Mouse (Mus musculus): ENCODE data around the gene Sh2d2a. TPM values are rescaled to one million over a fixed set of nuclear protein-coding genes. Genes with fewer than 3 reads are reported as not detected.
A peak's percentile ranks its signal among the peaks of the same experiment; 100 is the strongest.
"Not testable (repeated sequence)": the region's sequence is repeated elsewhere in the genome, so short reads cannot be mapped to it uniquely, and the experiment has no call there.

Sh2d2a gene
- under 1 TPM in 1 of 2 experiments, not detected in 1; 0.06 TPM for total RNA-seq (2021)
- long read RNA-seq, experiment 1 = 0 reads
- long read RNA-seq, experiment 2 = 0 reads

DNA sequence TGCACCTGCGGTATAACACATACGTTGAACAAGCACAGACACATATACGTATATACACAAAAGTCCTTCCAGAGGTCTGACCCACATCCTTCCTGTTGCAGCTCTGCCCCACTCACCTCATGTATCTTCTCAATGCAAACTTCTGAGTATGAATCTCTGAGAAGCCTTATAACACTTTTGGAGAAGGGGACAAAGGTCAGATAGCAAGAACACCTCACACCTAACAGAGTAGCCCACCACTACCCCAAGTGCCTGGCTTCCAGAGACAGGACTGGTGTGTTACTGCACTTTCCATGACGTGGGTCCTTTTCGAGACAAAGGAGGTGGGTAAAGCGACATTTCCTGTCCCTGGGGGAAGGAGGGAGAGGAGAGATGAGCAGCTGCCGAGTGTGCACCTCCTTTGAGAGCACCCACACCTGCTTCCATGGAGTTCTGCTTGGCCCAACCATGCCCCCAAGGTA, at the start of gene Sh2d2a:
Gene Sh2d2a (plus strand): TSS at position 106 of the 461 bp plus-strand sequence.
- intact Hi-C loops (cut with DNase I; ENCODE audit: low total_unique reads) = no loop called here
- no peak for DNase-seq

DNA sequence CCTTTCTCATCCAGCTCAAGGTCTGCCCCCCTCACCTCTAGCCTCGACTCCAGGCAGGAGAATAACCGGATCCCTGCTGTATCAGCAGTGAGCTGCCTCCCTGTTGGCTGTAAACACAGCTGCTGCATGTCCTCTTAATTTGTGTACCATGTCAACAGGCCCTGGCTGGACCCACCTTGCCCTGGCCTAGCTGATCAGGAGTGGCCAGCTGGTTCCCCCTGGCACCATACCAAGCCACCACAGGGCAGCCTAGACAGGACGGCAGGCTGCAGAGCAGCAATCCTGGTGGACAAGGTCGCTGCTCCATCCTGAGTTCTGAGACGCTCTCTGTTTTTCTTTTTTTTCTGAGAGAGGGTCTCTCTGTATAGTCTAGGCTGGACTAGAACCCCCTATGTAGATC, 44.9 kb upstream of the Sh2d2a start:
- no peak for DNase-seq
- intact Hi-C loops (cut with DNase I; ENCODE audit: low total_unique reads) = no loop called here

DNA sequence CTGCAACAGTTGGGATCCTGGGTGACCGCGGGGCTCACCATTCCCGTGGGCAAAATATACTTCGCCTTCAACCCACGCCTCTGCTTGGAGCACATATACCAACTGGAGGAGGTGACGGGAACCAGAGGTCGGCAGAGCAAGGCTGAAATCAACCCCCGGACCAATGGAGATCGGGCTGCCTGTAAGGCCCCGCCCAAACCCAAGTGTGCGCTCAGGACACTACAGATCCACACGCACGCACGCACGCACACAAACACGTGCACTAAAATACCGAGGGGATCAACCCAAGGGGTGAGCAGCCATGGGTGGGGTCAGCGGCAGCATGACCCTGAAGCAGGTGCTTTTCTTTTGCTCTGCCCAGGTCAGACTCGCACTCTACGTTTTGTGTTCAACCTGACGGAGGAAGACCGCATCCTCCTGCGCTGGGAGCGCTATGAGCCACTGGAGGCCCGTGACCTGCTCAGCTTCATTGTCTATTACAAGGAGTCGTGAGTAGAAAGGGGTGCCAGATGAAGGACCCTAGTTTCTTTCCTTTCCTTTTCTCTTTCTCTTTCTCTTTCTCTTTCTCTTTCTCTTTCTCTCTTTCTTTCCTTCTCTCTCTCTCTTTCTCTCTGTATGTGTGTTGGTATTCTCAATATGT, 42.4 kb upstream of the Sh2d2a start:
- no peak for DNase-seq
- intact Hi-C loops (cut with DNase I; ENCODE audit: low total_unique reads) = no loop called here

DNA sequence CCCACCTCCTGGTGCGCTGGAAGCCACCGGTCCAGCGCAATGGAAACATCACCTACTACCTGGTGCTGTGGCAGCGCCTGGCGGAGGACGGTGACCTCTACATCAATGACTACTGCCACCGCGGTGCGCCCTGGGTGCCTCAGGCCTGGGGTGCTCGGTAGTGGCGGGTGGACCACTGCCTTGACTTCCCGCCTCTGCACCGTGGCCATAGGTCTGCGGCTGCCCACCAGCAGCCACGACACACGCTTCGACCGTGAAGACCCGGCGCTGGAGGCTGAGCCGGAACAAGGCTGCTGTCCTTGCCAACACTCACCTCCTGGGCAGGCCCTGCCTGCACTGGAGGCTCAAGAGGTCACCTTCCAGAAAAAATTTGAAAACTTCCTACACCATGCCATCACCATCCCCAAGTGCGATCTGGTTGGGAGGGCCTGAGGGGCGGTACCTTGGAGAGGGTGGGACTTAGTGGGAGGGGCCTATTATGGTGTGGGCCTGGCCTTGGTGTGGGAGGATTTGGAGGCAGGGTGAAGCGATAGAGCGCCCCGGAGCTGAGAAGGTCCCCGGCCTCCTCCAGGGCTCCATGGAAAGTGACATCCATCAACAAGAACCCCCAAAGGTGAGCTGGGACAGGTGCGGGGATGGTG, 37.1 kb upstream of the Sh2d2a start:
- intact Hi-C loops (cut with DNase I; ENCODE audit: low total_unique reads) = no loop called here
- DNase-seq = no peak

DNA sequence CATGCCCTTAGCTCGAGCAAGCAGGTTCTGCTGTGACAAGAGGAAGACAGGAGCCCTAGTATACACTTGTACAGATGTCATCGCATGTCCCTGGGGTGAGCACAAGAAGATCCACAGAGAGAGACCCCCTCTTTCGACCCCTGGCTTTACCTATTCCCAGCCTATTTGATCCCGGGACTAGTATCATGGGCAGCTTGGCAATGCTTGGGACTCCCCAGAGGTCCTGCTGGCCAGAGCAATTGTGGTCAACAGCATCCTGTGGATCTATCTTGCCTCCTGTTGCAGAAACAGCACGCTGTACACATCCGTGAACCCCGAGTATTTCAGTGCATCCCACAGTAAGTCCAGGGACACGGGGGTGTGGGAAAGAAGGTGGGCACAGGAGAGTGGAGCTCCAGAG, 35.3 kb upstream of the Sh2d2a start:
- intact Hi-C loops (cut with DNase I; ENCODE audit: low total_unique reads) = loop anchor here (10.0 kb wide), 1 partner anchor 56 kb away; no protein-coding TSS in a partner anchor
- DNase-seq = no peak

DNA sequence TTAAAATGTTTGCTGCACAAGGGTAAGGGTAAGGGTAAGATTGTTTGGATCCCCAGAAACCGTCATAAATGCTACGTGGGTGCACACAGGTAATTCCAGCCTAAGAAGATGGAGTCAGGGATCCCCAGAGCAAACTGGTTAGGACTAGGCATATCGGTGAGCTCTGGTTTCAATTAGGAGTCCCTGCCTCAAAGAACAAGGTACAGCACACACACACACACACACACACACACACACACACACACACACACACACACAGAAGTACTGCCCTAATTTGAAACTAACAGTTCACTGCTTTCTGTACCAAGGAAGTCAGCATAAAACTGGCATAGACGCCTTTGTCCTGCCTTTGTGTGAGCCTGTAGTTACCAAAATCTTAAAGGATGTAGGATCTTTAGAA, 34.1 kb upstream of the Sh2d2a start:
- no peak for DNase-seq
- intact Hi-C loops (cut with DNase I; ENCODE audit: low total_unique reads) = loop anchor here (10.0 kb wide), 1 partner anchor 58 kb away; no protein-coding TSS in a partner anchor

DNA sequence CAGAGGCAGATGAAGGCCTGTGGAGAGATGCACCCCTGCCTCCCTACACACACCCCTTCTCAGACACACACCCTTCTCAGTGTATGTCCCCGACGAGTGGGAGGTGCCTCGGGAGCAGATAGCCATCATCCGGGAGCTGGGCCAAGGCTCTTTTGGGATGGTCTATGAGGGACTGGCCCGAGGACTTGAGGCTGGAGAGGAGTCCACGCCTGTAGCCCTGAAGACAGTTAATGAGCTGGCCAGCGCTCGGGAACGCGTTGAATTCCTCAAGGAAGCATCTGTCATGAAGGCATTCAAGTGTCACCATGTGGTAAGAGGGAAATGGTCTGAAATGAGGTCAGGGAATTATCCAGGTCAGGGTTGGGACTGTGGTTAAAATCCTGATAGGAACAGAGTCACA, 33.7 kb upstream of the Sh2d2a start:
- intact Hi-C loops (cut with DNase I; ENCODE audit: low total_unique reads) = loop anchor here (10.0 kb wide), 1 partner anchor 58 kb away; no protein-coding TSS in a partner anchor
- peak; percentile 34 for DNase-seq

DNA sequence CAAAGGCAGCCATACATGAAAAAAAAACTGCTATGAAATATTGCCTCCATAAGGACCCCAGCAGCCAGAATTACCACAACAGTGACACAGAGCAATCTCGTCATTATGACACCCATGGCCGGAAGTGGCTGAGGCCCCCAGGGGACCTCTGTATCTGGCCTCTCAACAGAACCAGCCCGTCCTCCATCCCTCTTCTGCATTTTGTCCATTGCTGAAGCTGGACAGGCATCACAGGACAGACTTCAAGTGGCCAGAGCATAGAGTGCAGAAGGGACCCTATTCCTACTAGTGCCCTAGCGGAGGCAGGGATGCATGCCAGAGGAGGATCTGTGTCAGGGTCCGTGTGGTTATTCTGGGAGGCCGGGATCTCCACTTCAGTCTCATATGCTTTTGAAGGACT, 30.4 kb upstream of the Sh2d2a start:
- intact Hi-C loops (cut with DNase I; ENCODE audit: low total_unique reads) = loop anchor here (10.0 kb wide), 1 partner anchor 61 kb away; no protein-coding TSS in a partner anchor
- no peak for DNase-seq

DNA sequence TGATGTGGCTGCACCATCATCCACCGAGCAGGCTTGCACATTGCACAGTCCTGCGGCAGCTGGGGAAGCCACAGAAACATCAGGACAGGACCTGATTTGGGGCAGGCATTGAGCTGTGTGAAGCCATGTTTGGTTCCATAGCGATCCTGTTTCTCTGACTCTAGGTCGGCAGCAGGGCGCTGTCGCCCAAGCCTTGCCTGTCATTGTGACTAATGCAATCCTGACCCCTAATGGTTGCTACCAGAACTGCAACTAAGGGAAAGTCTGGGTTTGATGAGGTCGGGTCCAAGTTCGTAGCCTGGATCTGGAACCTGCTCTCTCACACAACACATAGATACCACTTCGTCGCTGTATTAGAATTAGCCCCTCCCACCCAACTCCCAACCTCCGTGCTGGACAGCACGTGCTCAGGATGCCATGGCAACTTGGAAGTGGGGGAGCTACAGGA, 29.9 kb upstream of the Sh2d2a start:
- DNase-seq = peak; percentile 73
- intact Hi-C loops (cut with DNase I; ENCODE audit: low total_unique reads) = loop anchor here (10.0 kb wide), 1 partner anchor 62 kb away; no protein-coding TSS in a partner anchor

DNA sequence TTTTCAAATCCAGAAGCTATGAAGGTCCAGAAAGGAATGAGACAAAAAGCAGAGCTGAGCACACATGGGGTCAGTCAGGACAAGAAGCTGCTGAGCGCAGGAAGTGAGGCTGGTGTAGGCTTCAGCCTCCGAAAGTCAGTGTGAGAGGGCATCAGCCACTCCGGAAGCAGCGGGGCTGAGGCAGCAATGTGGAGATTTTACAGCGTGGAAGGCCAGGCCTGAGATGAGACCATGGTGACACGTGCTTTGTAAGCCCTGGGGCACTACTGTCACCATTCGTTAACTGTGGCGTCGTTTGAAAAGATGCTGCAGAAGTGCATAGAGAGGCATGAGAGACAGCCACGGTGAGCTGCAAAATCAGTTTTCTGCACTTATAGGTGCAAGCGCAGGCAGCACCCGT, 28.3 kb upstream of the Sh2d2a start:
- DNase-seq = no peak
- intact Hi-C loops (cut with DNase I; ENCODE audit: low total_unique reads) = loop anchor here (10.0 kb wide), 1 partner anchor 63 kb away; no protein-coding TSS in a partner anchor

DNA sequence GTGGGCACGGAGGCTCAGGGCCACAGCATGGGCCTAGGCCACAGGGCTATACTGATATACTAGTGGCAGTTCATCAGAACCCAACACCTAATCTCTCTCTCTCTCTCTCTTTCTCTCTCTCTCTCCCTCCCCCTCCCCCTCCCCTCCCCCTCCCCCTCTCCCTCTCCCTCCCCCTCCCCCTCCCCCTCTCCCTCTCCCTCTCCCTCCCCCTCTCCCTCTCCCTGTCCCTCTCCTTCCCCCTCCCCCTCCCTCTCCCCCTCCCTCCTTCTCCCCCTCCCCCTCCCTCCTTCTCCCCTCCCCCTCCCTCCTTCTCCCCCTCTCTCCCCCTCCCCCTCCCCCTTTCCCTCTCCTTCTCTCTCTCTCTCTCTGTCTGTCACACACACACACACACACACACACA, 22.3 kb upstream of the Sh2d2a start, which contains the start of gene Pear1:
Gene Pear1 (minus strand): TSS at position 101 of the 400 bp plus-strand sequence.
- intact Hi-C loops (cut with DNase I; ENCODE audit: low total_unique reads) = not testable (repeated sequence)

DNA sequence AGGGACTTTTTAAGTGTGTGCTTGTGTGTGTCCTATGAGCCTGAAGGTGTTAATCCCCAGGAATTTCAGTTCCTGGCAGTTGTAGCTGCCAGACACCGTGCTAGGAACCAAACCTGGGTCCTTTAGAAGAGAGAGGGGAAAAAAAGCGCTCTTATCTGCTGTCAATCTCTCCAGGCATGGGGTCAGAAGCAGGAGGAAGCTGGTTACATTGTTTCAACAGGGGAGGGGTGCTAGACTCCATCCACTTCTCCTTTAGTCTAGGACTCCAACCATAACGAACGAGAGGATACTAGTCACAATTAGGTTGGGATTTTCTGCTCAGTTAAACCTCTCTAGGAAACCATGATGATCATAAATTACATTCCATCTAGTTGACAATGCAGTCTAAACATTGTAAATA, 18.1 kb upstream of the Sh2d2a start:
- intact Hi-C loops (cut with DNase I; ENCODE audit: low total_unique reads) = no loop called here
- DNase-seq = no peak

More for the DNA sequence above, 22.3 kb upstream of the Sh2d2a start, which contains the start of gene Pear1:
- not testable (repeated sequence) for DNase-seq

DNA sequence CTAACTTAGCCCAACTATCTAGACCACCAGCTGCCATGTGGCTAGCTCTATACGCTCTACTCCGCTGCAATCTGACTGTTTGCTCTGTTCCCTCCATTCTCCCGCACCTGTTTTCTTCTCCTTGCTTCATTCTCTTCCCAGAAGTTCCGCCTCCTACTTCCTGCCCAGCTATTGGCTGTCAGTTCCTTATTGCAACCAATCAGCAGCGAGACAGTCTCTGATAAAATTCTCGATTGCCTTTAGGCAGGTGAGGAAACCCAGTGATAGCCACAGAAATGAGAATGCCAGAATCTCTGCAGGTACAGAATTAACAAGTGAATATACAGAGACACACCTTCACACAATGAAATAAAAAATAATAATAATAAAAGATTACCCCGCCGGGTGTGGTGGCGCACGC, 17.5 kb upstream of the Sh2d2a start:
- intact Hi-C loops (cut with DNase I; ENCODE audit: low total_unique reads) = no loop called here
- no peak for DNase-seq

DNA sequence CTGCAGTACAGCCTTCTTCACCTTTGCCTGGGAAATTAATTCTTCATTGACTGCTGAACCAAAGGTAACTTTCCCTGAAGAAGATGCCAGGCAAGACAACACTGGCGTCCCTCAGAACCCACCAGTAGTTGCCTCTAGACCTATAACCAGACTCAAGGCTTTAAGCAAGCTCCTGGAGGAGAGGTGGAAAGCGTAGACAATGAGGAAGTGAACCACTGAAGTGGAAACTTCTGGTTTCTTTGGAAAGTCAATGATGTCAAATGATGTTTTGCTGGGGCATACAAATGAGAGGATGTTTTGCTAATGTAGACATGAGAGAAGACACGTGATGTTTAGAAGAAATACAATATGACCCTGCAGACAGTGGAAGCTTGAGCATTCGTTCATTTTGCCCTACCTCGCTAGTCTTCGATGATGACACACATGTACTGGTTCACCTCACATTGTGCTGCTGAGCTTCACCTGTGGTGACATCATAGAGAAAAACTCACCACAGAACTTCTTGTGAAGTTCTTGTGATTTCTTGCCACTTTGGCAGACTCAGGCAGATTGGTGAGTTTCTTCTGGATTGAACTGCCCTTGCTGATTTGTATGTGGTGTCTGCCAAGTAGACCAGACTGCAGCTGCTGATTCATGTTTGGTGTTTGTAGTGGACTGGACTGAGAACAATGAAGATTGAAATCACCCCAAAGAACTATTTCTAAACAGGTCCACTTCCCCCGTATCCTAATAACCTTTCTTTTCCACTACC, 14.3 kb upstream of the Sh2d2a start:
- intact Hi-C loops (cut with DNase I; ENCODE audit: low total_unique reads) = no loop called here
- no peak for DNase-seq

DNA sequence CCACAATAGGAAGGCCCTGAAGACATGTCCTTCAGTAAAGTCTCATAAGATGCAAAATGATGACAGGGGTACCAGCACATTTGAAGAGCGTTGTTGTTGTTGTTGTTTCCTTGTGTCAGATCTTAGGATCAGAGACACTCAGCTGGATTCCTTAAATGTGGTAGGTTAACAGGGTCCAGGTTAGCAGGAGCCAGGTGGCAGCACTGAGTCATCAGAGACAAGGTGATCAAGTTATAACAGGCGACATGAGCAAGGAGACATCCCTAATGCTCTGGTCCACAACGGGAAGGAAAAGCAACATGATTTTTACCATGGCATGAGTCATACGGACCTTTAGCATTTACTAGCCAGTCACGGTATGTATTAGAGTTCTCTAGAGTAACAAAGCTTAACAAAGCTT, 13.1 kb upstream of the Sh2d2a start:
- intact Hi-C loops (cut with DNase I; ENCODE audit: low total_unique reads) = no loop called here
- DNase-seq = no peak

DNA sequence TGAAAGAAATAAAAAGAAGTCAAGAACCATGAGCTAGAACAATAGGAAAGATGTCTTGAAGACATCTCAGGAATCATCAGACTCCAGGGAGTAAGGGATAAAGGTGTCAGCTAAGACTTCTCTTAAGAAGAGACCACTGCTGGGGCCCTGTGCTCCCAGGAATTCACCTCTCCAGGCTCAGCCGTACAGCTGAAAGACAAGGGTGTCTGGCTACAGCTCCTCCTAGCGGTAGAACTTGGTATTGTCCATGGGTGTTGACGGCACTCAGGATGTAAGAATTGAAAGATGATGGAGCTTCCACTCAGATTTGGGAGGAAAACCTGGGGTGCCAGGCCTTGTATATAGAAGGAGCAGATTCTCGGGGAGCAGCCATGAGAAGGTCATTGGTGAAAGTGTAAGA, 7.9 kb upstream of the Sh2d2a start:
- intact Hi-C loops (cut with DNase I; ENCODE audit: low total_unique reads) = no loop called here
- peak; percentile 67 for DNase-seq

DNA sequence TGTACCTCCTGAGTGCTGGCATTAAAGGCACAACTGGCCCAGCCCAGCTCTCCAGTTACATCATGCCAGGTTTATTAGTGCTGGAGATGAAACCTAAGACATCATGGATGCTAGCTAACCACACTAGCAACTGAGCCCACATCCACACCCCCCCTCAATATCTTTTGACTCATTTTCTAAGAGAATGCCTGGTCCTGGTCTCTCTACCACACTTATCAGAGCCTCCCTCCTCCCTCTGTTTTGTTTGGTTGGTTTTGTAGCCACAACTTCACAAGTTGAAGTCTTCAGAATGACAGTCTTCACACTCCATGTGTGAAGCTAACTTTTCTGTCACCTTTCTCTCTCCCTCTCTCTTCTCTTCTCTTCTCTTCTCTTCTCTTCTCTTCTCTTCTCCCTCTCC, 5.7 kb upstream of the Sh2d2a start:
- intact Hi-C loops (cut with DNase I; ENCODE audit: low total_unique reads) = loop anchor here (5.0 kb wide), 1 partner anchor 69 kb away; no protein-coding TSS in a partner anchor
- DNase-seq = no peak

DNA sequence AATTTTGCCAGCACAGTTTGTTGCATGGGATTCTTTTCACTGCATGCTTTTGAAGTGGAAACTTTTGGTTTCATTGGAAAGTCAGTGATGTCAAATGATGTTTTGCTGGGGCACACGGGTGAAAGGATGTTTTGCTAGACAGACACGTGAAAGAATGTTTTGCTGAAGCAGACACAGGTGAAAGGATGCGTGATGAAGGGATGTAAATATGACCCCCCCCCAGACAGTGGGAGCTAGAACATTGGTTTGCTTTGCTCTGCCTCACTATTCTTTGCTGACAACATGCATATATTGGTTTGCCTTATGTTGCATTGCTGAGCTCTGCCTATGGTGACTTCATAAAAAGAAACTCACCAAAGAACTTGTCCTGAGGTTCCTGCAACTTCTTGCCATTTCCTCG, 1.6 kb upstream of the Sh2d2a start:
- intact Hi-C loops (cut with DNase I; ENCODE audit: low total_unique reads) = loop anchor here (5.0 kb wide), 1 partner anchor 73 kb away; no protein-coding TSS in a partner anchor
- DNase-seq = no peak

DNA sequence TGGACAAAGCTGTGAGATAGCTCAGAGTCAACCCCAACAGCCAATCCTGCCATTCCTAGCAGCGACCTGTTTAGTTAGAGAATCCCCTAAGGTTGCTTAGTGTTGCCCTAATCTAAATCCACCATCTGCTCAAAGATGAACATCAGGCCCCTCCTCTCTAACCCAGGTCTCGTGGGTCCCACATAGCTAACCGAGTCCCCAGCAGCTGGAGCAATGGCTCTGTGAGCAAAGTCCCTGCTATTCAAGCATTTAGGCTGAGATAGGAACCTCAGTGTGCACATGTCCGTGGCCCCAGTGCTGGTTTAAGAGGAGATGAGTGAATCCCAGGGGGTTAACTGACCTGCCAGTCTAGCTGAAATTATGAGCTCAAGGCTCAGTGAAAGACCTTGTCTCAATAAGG, 369 bp upstream of the Sh2d2a start:
- intact Hi-C loops (cut with DNase I; ENCODE audit: low total_unique reads) = no loop called here
- no peak for DNase-seq

DNA sequence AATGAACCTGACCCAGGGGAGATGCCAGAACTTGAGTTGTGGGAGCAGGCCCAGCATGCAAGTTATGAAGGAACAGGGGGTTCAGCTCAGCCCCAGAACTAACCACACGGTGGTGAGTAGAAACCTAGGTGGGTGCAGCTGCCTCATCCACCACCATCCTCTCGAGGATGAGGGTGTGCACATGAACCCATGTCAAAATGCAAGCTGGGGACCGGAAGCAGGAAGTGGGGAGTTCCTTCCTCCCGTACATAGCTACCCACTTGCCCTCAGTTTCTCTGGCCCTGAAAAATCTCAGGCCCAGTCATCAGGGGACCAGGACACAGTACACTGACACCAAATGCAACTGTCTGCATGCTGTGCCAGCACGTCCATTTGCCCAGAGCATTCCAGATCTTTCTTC, 1.1 kb downstream of the Sh2d2a start:
- intact Hi-C loops (cut with DNase I; ENCODE audit: low total_unique reads) = no loop called here

More for the DNA sequence above, 1.1 kb downstream of the Sh2d2a start:
- DNase-seq = no peak
